Mouse (Mus musculus): ENCODE data around the gene C730034F03Rik.
A peak's percentile ranks its signal among the peaks of the same experiment; 100 is the strongest.

The C730034F03Rik gene

DNA sequence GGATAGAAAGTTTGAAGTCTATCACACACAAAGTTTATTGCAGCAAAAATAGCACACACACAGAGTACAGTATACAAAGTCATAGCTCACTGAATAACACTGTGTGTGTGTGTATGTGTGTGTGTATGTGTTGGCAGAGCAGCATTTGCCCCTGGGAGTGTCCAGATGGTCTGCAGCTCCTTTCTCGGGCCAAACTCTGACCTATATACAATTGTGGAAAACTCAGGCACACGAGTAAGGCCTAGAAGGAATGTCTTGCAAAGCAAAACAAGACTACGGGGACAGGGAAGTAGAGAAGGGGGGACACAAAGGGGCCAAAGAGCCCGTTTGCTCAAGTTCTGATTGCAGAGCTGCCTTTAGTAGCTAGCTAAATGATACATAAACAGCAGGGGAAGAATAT lies 3.6 kb downstream of the C730034F03Rik start:
- no peak for DNase-seq (ENCODE audit: low spot score)

DNA sequence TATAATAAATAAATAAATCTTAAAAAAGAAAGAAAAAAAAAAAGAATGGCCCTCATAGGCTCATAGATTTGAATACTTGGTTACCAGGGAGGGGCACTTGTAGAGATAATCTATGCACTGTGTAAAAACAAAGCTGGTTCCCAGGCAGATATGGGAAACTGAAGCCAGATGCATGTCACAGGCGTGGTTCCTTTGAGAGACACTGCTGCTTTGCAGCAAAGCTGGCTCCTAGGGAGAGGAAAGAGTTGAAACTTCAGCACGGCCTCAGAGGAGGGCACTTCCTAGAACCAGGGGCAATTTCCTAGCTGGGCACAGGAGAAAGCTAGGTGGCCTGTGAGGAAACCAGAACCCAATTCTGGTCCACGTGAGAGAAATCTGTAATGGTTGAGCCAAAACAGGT lies 4.7 kb downstream of the C730034F03Rik start:
- no peak for DNase-seq (ENCODE audit: low spot score)

DNA sequence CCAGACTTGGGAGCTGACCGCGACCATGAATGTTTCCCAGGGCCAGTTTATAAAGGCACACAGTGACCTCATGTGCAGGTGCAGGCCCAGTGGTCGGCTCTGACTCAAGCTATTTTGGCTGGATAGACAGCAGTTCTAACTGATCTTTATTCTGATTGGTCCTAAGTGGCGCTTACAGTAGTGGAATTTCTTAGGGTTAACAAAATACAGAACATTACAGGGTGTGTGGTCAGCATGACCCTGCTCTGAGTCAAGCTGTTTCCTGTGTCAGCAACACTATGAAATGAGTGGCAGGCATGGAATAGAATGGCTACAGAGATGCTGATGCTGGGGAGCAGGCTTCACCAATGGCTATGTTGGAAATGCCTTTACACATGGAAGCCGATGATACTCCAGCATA lies 6.5 kb downstream of the C730034F03Rik start:
- DNase-seq (ENCODE audit: low spot score) = no peak

DNA sequence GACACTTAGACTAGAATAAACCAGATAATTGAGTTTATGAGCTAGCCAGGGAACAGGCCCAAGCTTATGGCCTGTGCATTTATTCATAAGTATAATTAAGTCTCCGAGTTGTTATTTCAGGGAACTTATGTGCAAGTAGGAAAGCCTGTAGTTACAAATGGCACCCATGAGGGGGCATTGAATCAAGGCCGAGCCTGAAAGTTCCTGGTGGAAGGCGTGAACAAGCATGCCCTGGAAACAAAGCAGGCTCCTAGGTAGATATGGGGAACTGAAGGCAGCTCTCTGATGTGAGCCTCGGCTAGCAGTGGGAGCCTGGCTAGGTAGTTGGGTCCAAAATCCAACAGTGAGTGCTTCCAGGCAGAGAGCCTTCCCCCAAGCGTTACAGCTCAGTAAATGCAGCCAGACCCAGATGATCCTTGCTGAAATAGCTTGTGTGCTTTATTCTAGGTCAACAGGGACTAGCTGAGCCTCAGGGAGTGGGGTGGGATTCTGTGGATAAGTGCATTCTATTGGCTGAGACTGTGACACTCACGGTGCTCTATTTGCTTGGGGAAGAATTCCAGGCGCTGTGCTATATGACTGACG lies 13.2 kb downstream of the C730034F03Rik start:
- DNase-seq (ENCODE audit: low spot score) = no peak

DNA sequence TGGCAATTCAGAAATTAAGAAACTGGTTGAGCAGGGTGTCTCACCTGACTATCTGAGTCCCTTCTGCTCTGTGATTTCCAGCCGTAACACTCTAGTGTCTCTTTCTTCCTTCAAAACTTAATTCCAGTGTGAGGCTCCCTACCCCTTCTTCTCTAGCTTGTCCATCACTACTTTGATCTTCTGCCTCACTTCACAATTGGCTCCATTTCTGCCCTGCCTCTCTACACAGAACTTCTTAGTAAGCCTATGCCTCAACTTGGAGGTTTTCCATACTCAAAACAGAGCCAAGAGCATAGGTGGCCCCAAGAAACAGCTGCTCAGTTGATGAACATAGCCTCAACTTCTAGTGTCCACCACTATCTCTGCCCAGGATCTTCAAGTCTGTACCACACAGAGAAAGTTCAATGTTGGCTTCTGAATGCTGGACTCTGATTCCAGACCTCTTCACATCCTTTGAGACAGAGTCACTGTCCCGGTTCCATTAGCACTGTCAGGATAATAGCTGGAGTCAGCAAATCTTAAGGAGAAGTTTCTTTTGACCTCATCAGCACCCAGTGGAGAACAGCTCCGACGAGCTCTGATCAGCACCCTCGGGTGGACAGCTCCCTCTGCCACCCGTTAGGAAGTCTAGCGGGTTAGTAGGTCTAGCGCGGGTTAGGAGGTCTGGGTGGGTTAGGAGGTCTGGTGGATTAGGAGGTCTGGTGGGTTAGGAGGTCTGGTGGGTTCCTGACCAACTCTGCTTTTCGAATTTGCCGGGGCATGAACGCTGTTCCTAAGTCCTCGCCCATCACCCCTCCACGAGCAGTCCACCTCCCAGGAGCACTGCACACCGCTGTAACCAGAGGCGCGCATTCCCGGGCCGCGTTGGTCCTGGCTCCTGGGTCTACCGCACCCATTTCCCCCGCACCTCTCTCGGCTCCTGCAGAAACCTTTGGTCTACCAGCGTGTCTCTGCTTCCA lies 23.8 kb downstream of the C730034F03Rik start:
- DNase-seq (ENCODE audit: low spot score) = peak; percentile 76

DNA sequence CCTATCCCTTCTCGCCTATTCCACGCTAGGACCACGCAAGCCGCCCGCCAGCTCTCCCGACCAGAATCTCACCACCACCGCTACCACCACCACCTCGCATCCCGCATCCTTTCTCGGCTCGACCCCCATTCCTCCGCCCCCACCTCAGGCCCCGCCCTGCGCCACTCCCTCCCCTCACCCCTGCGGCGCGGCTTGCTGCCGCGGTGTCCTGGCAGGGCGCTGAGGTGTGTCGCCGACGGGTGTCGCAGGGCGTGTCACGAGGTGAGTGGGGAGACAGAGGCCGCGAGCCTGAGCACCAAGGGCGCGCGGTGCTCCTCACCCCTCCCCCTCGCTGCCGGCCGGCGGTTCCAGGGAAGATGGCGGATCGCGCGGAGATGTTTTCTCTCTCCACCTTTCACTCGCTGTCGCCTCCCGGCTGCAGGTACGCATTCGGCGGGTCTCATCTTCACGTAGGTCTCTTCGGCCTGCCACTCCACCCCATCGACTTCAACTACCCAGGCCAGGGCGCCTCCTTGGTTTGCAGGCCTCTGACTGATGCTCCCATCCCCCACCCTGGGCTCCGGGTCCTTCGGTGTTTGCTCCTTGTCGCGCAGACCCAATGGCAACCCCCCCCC lies 24.6 kb downstream of the C730034F03Rik start, which contains the start of gene Mapk8ip2:
Gene Mapk8ip2, plus strand, starts transcription at position 49 of the 614 bp plus-strand sequence.
- no peak for DNase-seq (ENCODE audit: low spot score)

DNA sequence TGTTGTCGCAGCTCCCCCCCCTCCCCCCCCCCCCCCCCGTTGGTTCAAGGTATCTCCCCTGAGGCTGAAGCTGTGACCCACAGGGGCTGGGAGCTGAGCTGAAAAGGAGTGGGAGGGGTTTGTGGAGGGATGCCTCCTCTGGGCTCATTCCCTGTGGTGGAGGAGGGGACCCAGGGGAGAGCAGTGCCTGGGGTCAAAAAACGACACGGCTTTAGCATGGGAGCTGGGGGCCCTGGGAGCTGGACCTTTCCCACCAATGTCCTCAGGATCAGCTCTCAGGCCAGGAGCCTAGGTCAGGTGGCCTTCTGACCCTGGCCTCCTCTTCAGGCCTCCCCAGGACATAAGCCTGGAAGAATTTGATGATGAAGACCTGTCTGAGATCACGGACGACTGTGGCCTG lies 25.5 kb downstream of the C730034F03Rik start:
- no peak for DNase-seq (ENCODE audit: low spot score)

DNA sequence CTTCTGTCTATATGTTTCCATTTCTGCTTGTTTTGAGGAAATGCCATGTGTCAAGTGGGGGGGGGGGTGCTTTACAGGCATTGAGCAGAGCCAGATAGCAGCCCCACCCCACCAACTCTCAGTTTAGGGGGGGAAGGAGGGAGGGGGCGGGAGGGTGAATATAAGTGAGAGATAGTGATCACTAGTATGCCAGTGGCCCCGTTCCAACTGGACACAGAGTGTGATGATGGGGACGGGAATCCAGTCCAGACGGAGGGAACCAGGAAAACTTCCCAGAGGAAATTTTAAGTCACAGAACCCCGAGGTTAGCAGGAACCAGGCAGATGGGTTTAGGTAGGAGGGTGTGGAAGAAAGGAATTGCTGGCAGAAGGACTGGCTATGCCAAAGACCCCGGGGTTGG lies 26.3 kb downstream of the C730034F03Rik start:
- DNase-seq (ENCODE audit: low spot score) = no peak

DNA sequence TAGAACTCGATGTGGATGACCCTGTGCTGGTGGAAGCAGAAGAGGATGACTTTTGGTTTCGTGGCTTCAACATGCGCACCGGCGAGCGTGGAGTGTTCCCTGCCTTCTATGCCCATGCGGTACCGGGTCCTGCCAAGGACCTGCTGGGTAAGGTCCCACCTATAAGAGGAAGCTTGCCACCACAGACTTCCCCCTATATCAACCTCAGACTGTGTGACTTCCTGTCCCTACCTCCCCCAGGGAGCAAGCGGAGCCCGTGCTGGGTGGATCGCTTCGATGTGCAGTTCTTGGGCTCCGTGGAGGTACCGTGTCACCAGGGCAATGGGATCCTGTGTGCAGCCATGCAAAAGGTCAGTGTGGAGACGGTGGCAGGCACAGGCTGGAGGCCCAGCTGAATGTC lies 29.6 kb downstream of the C730034F03Rik start:
- DNase-seq (ENCODE audit: low spot score) = no peak

DNA sequence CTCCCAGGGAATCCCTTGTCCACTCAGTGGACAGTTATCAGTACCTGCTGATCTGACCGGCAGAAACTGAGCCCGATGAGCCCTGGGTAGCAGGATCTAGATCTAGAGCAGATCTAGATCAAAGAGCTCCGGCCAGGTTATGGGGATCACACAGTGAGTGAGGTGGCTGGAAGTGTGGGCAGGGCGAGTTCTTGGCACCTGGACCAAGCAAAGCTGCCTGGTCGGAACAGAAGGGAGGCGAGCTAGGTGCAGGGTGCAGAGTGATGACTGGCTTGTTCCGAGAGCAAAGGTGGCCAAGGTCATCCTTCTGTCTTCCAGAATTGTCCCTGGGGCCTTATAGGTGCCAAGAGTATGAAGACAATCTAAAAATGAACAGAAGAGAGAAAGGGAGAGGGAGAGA lies 30.4 kb downstream of the C730034F03Rik start:
- DNase-seq (ENCODE audit: low spot score) = no peak

DNA sequence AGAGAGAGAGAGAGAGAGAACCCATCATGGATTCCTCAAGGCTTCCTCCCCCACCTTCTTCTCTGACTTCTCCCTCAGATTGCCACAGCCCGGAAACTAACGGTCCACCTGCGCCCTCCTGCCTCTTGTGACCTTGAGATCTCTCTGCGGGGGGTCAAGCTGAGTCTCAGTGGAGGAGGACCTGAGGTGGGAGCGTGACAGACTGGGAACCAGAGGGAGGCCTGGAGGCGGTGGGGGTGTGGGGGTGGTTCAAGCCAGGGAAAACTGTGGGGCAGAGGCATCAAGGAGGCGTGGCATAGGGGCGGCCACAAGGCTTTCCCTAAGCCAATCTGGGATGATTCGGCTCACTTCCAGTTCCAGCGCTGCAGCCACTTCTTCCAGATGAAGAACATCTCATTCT lies 30.9 kb downstream of the C730034F03Rik start:
- no peak for DNase-seq (ENCODE audit: low spot score)

DNA sequence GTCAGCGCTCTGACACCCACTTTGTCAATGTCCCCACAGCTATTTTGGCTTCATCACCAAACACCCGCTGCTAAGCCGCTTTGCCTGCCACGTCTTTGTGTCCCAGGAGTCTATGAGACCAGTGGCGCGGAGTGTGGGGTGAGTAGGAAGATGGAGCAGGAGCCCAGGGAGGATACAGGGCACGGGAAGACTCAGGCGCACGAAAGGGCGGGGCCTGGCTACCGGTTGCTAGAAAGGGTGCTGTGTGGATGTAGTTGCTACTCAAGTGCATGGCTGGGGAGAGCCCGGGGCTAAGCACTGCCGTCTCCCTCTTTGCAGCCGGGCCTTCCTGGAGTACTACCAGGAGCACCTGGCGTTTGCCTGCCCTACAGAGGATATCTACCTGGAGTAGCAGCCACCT lies 31.9 kb downstream of the C730034F03Rik start:
- DNase-seq (ENCODE audit: low spot score) = no peak

DNA sequence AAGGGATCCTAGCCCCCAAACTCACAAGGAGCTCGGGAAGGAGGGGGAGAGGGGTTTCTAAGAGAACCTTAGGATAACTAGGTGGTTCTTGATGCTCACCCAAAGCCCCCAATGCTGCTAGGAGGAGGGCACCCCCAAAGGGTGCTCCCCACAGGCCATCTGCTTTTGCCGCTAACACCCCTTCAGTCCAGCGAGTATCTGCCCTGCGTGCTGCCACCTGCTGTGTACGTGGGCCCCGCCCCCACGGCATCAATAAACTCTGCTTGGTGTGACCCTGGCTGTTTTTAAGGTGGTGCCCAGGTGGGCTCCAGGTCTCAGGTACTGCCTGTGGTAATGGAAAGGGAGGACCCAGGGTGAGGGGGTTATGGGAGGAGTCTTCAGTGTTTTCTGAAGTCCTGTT lies 32.8 kb downstream of the C730034F03Rik start:
- DNase-seq (ENCODE audit: low spot score) = no peak

DNA sequence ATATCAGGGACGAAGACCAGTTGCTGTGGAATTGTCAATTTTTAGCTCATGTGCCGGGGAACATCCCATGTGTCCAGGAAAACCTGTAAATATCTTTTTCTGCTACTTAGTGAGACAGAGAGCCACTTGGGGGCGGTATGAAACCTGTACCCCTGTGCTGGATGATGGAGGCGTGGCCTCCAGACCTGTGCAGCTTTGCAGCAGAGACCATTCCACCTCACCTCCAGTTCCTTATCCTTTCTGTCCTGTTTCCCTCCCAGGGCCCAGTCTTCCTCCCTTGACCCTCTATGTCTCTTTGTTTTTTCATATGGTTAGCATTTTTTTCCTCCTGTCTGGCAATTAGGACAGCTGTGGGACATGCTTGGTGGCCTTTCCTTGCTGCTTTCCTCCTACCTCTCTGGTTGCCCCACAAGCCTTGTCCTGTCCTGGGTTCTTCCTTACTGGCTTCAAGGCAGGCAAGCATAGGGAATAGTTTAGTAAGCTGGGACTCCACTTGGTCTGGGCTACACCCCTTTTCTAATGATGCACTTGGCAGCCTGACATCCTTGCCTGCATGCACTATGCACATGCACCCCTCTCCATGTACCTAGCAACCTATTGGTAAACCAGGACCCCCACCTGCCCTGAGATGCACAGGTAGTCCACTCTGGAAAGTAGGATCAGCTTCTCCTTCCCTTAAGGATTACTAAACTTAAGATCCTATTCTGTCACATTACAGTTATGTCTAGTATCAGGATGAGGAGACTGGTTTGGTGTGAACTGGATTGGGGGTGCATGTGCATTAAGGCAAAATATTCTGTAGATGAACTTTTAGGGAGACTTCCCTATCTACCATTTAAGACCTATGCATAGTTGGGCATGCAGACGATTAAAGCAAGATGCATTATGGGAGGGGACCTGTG lies 34.2 kb downstream of the C730034F03Rik start:
- DNase-seq (ENCODE audit: low spot score) = no peak

DNA sequence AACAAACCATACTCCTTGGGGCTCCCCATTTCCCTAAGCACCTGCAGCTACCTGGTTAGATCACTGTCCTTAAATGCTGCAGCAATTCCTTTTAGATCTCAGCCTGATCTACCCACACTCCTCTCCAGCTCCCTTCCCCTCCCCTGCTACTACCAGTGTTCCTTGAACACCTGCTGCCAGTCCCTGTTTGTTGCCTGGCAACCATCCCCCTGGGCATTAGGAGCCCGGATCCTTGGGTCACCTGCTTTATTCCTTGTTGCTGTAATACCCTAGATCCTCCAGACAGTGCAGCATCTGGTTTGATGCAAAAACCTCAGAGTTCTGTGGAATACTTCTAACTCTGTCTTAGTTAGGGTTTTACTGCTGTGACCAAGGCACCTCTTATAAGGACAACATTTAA lies 35.7 kb downstream of the C730034F03Rik start:
- no peak for DNase-seq (ENCODE audit: low spot score)

DNA sequence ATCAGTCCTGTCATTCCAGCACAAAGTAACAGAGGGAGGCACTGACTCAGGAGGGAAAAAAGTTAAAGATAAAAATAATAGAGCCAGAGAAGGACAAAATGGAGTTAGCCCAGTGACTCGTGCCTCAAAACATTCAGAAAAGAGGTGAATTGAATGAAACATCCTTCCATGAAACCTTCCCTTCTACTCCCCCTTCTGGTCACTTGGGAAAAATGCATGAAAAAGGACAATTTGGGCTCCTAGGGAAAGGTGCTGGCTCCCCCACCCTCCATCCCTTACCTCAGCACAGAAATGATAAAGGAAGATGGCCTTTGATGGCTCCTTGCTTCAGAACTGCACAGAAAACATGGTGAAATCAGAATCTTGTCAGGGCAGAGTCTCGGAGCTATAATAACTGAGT lies 39.2 kb downstream of the C730034F03Rik start:
- DNase-seq (ENCODE audit: low spot score) = no peak

DNA sequence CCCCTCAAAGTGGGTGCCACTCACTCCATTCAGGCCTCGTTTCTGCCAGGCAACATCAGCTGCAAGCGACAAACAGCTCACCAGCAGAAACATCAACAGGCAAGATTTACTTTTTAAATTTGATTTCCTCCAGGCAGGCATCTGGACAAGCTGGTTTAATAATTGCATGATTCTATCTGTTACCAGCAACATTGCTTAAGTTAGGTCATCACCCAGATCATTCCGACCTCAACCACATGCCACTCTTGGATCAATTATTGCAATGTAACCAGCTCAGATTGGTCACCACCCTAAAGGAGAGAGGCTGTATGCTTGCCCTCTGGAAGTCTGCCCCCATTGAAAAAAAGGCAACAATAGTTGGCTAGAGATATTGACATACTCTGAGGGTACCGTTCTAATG lies 42.1 kb downstream of the C730034F03Rik start:
- no peak for DNase-seq (ENCODE audit: low spot score)

DNA sequence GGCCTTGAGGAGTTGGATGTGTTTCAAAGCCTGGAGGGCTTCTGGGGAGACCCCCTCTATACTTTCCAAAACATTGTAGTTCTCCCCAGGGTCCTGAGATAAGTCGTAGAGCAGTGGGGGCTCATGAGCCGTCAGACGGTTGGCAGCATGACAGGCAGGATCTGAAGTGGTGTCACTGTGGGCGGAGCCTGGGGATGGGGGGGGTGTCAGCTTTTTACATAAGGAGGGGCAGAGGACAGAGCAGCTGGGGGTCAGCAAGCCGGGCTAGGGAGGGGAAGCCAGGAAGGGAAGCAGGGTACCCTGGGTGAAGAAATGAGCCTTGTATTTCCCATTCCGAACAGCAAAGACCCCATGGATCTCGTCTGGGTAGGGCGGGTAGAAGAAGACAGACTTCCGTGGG lies 44.0 kb downstream of the C730034F03Rik start:
- DNase-seq (ENCODE audit: low spot score) = no peak

DNA sequence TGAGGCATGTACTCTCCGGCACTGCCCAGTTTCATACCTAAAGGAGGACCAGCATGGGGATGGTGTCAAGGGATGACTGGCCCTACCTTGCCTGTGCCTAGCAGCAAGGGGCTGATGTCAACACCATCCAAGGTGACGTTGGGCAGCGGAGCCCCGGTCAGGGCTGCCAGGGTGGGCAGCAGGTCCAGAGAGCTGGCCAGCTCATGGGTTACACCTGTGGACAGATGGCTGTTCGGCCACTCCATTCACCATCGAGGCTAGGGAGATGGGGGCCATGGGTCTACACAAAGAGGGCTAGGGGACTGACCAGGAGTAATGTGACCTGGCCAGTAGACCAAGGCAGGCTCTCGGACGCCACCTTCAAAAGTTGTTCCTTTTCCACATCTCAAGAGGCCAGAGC lies 44.5 kb downstream of the C730034F03Rik start:
- DNase-seq (ENCODE audit: low spot score) = no peak

DNA sequence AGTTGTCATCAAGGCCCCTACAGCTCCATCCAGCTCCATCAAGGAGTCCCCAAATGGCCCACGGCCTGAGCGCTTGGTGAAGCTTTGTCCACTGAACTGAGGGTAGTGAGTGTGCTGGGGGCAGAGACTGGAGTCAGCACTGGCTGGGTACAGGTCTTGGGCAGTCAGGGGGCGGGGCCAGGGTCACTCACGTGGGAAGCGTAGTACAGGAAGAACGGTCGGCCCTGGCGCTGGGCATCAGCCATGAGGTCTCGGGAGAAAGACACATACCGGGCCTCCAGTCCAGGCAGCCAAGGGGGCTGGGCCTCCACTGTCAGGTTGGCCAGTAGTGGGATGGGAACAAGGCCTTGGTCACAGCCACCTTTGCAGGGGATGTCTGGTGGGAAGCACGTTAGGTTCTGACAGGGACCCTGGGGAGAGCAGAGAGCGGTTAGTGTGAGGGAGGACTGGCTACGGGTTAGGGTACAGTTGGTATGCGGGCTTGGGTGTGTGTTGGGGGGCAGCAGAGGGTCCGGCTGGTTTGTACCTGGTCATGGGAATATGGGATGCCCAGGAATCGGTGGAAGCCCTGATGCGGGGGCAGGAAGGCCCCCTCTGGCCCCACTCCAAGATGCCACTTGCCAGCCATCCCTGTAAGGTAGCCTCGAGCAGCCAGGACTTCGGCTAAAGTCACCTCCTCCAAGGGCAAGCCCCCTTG lies 45.4 kb downstream of the C730034F03Rik start:
- no peak for DNase-seq (ENCODE audit: low spot score)

DNA sequence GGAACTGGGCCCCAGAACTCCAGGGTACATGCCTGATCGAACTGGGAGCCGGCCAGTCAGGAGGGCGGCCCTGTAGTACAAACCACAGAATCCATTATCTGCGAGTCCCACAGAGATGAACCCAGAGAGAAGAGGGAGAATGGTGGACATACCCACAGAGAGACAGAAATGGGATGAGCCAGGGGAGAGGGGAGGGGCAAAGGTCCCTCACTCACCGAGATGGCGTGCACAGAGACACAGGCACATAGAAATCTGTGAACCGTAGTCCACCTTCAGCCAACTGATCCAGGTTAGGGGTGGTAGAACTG lies 45.9 kb downstream of the C730034F03Rik start:
- DNase-seq (ENCODE audit: low spot score) = no peak

All from ovary, postnatal 36 days (tissue).